Mouse (Mus musculus): ENCODE results near the gene Dhx34.
"Not testable (repeated sequence)": the region's sequence is repeated elsewhere in the genome, so short reads cannot be mapped to it uniquely, and the experiment has no call there.

Dhx34 gene

DNA sequence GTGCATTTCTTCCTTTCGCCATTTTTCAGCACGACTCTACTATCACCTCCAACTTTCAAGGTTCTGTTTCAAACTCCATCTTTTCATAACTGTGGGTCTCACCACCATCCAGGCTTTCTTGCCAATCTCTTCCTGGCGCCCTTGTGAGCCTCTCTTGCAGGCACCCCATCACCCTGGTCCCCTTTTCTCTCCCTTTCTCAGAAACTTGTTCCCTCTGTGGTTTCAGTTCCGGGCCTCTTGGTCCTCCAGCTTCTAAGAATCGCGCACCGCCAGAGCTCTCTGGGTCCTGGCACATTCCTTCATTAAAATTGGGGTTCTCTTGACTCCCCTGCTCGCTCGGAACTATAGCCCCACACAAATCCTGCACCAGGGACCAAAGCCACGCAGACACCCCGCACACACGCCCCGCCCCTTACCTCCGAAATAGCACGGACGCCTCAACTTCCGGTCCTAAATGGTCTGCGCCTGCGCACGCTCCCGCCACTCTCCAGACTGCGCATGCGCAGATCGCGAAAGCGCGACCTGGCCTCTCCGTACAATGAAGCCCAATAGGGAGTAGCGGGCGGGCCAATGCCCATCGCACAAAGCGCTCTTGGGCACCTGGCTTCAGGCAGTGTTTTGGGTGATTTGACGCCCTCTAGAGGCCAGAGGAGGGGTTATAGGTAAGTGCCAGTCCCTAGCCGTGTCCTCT, at the start of gene Dhx34:
Dhx34 (minus strand) TSS at position 456 of the 691 bp plus-strand sequence.
- peak; percentile 96 for DNase-seq

- DNase-seq = no peak
Measured at GRCm38 (mm10) chr7:16271139-16271538, 49.3 kb upstream of the Dhx34 start.

DNA sequence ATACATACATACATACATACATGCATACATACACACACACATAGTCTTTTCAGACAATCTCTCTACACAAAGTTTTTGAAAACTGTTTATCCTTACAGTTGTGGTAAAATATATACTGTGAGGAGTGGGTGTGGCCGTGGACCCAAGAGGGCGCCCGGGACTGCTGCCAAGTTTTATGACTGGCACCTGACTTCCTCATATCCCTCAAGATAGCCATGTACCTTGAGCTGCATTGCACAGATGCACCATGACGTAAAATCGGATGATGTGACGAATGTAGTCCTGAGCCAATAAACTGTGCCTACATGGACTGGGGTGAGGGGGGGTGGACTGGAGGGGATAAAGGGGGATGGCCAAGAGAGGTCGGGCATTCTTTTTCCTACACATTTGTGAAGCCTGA, 44.8 kb upstream of the Dhx34 start:
- not testable (repeated sequence) for DNase-seq

- DNase-seq = no peak
Measured at GRCm38 (mm10) chr7:16265856-16266255, 44.0 kb upstream of the Dhx34 start.

DNA sequence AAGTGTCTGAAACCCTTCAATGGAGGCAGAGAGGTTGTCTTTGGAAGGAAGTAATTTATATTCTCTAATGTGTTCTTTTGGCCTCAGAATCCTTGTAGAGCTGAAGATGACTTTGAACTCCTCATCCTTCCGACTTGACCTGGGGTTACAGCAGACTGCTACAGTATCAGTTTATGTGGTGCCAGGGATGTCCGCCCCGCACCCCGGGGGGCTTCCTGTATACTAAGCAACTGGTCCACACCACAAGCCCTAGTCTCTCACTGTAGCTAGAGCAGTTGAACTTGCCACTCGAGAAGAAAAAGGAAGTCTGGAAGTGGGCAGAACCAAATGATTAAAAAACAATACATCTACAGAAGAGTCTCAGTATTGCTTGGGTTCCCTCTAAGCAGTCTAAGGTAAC, 42.0 kb upstream of the Dhx34 start:
- DNase-seq = no peak

- peak; percentile 90 for DNase-seq
Measured at GRCm38 (mm10) chr7:16263015-16263787, 41.4 kb upstream of the Dhx34 start.

GRCm38 (mm10) chr7:16261097-16261496, 39.3 kb upstream of the Dhx34 start:
- no peak for DNase-seq

GRCm38 (mm10) chr7:16259110-16259590, 37.3 kb upstream of the Dhx34 start, which contains the start of gene C5ar1:
Gene C5ar1, minus strand, starts transcription at chr7:16259540.
- no peak for DNase-seq

- no peak for DNase-seq
Measured at GRCm38 (mm10) chr7:16257830-16258229, 36.0 kb upstream of the Dhx34 start.

DNA sequence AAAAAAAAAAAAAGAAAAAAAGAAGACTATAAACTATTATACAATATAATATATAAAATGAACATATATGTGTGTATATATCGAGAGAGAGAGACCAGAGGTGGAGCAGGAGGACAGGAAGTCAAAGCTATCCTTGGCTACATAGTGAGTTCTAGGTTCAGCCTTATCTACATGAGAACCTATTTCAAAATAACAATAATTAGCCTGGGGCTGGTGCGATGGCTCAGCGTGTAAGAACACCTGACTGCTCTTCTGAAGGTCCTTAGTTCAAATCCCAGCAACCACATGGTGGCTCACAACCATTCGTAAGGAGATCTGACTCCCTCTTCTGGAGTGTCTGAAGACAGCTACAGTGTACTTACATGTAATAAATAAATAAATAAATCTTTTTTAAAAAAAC, 34.1 kb upstream of the Dhx34 start:
- DNase-seq = not testable (repeated sequence)

DNA sequence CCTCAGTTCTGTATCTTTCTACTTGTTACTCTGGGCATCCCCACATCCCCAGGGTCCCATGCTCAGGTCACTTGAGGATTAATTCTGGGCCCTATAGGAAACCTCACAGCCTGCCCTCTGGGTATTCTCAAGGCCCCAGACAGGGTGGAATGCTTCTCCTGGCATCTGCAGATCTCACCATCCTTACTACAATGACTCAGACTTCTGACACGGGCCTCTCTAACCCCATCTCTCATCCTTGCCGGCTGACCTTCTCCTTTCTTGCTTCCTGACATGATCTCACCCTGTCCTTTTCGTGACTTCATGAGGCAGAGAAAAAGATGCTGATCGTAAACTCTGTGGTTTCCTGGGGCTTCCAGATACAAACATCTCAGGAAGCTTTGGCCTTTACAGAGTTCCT, 32.4 kb upstream of the Dhx34 start:
- DNase-seq = no peak

DNA sequence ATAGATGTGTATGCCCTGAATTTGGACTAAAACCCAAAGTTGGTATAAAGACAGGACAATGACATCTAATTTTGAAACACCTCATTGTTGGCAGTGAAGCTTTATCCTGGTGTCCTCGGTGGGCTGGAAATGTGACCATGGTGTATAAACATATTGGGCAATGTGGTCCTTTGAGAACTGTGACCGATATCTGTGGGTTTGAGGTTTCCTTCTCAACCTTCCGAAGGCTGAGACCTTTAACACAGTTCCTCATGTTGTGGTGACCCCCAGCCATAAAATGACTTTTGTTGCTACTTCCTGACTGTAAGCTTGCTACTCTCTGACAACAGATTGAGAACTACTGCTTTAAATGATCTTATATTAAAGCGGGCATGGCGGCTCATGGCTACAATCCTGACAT, 28.9 kb upstream of the Dhx34 start:
- DNase-seq = no peak

DNA sequence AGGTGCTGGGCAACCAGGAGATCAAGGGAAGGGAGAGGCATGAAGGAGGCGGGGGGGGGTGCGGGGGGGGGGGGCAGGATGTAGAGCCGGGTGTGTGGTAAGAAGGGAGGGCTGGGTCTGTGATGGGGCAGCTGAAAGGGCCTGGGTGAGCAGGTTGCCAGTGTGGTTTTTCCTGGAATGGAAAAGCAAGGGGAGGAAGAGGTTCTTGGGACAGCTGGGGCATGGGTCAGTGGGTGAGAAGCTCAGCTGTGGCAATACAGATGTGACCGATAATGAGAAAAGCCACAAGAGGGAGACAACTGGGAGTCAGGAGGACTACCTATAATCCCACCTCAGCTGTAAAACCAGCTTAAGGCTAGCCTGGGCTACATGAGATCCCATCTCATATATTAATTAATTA, 24.1 kb upstream of the Dhx34 start:
- DNase-seq = peak; percentile 23

- DNase-seq = peak; percentile 53
Measured at GRCm38 (mm10) chr7:16244067-16244466, 22.2 kb upstream of the Dhx34 start, which contains the start of gene C5ar2. Gene C5ar2, minus strand, starts transcription at chr7:16244154.

DNA sequence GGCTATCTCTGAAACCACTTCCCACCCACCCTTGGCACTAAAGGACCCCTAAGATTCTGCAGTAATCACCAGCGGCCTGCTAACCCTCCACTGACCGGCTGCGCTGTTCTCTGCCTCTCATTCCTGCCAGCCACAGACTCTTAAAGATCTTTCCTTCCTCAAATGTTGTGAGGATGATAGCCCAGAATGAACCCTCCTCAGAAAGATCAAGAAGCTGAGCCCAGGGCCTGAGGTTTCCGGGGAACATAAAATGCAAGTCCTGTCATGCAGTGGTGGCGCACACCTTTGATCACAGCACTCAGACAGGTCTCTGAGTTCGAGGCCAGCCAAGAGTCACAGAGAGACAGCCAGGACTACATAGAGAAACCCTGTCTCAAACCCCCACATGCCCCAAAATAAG, 20.4 kb upstream of the Dhx34 start:
- no peak for DNase-seq

GRCm38 (mm10) chr7:16241787-16242186, 19.9 kb upstream of the Dhx34 start:
- no peak for DNase-seq

- DNase-seq = no peak
Measured at GRCm38 (mm10) chr7:16240978-16241303, 19.1 kb upstream of the Dhx34 start.

DNA sequence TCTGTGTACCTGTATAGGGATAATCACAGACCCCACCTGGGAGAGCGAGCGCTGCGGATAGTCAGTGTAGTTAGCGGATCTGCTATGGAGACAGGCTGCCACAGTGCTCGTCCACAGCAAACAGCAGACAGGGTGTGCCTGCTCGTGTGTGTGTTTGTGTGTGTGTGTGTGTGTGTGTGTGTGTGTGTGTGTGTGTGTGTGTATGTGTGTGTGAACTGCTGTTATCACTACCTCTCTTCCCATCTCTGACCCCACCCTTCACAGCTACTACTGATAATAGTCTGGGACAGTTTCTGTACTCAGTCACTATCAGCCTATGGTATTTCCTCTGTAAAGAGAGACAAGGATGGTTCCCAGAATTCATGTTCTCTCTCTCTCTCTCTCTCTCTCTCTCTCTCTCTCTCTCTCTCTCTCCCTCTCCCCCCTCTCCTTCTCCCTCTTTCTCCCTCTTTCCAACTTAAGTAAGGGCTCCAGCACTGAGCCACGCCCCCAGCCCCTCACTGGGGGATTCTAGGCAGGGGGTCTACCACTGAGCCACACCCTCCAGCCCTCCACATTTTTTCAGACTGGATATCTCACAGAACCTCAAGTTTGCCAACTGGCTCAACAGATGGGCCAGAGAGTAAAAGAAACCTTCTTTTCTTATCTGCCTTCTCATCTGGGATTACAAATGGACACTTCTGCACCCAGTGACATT, 18.6 kb upstream of the Dhx34 start:
- no peak for DNase-seq

DNA sequence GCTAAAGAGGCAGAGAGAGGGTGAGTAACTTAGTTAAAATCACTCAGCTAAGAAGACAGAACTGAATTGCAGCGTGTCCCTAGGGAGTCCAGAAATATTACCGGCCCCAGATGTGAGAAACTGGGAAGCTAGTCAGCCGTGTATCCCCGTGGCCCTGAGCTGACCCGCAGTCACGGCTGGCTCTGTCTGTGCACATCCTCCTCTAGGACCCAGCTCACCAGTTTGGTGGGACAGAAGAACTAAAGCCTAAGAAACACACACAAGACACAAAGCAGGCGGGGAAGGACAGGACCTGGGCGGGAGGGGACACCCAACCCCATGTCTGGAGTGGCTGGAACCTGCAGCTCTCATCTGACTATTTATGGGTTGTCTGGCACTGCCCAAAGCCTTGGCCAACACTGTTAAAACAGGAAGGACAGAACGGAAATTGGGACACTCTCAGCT, 17.7 kb upstream of the Dhx34 start:
- peak; percentile 42 for DNase-seq

GRCm38 (mm10) chr7:16229869-16230268, 8.0 kb upstream of the Dhx34 start:
- peak; percentile 53 for DNase-seq

DNA sequence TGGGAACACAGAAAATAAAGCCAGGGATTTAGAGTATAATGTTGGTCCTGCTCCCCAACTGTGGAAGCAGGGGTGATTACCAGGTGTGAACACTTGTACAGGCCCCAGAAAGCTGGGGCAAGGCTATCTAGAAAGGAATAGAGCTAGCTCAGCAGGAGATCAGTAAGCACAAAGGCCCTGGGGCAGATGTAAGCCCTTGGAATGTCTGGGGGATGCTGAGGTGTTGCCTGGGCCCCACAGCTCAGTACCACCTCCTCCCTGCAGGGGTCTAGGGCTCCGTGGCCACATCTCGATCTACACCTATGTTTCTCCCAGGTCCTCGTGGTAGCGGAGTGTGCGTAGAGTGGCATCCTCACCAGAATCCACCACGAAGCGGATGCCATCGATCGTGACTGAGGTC, 7.9 kb downstream of the Dhx34 start:
- DNase-seq = no peak

DNA sequence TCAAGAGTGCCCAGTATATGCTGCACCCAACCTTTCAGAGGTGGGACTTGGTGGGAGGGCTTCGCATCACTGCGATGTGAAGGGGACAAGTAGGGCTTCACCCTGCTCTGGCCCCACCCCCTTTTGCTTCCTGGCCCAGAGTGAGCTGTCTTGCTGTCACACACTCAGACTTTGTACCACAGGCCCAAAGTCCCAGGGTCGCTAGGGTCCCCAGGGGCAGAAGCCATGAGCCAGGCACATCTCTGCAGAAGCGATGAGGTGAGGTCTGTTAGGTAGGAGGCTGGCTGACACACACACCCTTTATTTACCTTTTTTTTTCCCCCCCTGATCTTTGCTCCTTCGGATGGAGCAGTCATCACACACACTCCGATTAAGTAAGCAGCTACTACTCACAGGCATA, 8.6 kb downstream of the Dhx34 start:
- DNase-seq = no peak

DNA sequence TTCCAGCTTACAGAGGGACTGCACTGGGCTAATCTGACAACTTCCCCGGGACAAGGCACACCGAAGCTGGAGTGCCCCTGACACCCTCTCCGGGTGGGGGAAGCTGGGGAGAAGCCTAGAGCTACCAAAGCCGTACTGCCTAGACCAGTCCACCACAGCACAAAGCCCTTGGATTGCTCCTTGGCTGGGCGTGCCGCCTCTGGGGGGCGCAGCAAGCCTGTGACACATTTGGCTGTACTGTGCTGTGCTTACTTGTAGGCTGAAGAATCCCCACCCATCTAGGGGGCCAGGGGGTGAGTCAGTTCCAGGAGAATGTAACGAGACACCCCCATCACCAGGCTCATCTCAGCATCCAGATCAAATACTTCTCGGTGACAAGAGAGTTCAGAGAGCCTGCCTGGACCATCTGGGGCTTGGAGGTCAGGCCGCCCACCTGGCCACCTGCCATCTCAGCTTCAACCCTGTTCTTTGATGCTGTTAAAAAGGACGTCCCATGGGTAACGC, 10.9 kb downstream of the Dhx34 start:
- DNase-seq = peak; percentile 45
